Mouse (Mus musculus): ENCODE data around the gene Prss47. TPM values are rescaled to one million over a fixed set of nuclear protein-coding genes. Genes with fewer than 3 reads are reported as not detected.

Prss47 gene
- polyA plus RNA-seq (2014; fragmentation: Illumina TruSeq; extraction: RNeasy Lipid Tissue Mini Kit (QIAGEN cat#74804); ENCODE audit: low read depth, low replicate concordance) = not detected

DNA sequence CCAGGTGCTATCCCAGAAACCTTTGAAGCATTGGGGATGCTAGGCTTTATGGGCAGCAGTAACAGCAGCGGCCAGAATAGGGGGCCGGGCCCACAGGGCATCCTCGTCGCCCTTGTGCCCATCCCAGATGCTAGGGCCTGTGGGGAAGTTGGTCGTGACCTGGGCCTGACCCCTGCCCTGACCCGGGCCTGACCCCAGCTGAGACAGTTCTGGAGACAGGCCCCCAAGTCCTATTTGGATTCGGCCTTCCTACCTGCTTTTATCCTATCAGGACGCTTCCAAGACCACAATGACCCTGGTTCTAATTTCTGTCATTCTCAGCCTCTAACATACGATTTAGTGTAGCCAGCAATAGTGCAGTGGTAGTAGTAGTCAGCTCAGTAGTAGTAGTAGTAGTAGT, at the start of gene Prss47:
TSS of gene Prss47 (minus strand) at position 101 of the 400 bp plus-strand sequence.

DNA sequence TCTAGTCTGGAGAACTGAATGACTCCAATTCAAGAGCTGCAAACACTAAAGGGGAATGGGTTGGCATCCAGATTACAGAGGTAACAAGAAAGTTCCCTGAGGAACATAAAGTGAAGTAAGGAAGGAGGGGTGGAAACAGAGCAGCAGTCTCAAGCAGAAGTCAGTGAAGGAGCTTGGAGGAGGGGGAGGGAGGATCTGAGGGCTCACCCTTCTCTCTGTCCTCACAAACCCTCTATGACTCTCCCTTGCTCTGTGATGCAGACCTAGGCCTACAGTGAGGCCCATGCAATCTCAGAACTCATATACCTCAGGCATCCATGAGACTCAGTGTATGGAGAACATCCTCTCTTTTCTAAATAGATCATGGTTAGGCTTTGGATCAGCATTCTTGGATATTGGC, 19.8 kb downstream of the Prss47 start, which contains the start of gene Spata31d1c:
TSS of gene Spata31d1c (plus strand) at position 301 of the 400 bp plus-strand sequence.

Other genes with a start within 250 kb of the Prss47 start
- not detected for gene Cntnap3, start 148.8 kb downstream of the Prss47 start, polyA plus RNA-seq (2014; fragmentation: Illumina TruSeq; extraction: RNeasy Lipid Tissue Mini Kit (QIAGEN cat#74804); ENCODE audit: low read depth, low replicate concordance)
- not detected for gene Spata31, start 135.4 kb downstream of the Prss47 start, polyA plus RNA-seq (2014; fragmentation: Illumina TruSeq; extraction: RNeasy Lipid Tissue Mini Kit (QIAGEN cat#74804); ENCODE audit: low read depth, low replicate concordance)
- not detected for gene Spata31d1c, start 19.7 kb downstream of the Prss47 start, polyA plus RNA-seq (2014; fragmentation: Illumina TruSeq; extraction: RNeasy Lipid Tissue Mini Kit (QIAGEN cat#74804); ENCODE audit: low read depth, low replicate concordance)
- 113 TPM for gene Mfsd14b, start 60.2 kb upstream of the Prss47 start, polyA plus RNA-seq (2014; fragmentation: Illumina TruSeq; extraction: RNeasy Lipid Tissue Mini Kit (QIAGEN cat#74804); ENCODE audit: low read depth, low replicate concordance)
- not detected for gene Olfr465-ps1, start 85.3 kb upstream of the Prss47 start, polyA plus RNA-seq (2014; fragmentation: Illumina TruSeq; extraction: RNeasy Lipid Tissue Mini Kit (QIAGEN cat#74804); ENCODE audit: low read depth, low replicate concordance)
- not detected for gene Olfr466, start 97.5 kb upstream of the Prss47 start, polyA plus RNA-seq (2014; fragmentation: Illumina TruSeq; extraction: RNeasy Lipid Tissue Mini Kit (QIAGEN cat#74804); ENCODE audit: low read depth, low replicate concordance)
- 0.23 TPM for gene Nlrp4f, start 153.2 kb upstream of the Prss47 start, polyA plus RNA-seq (2014; fragmentation: Illumina TruSeq; extraction: RNeasy Lipid Tissue Mini Kit (QIAGEN cat#74804); ENCODE audit: low read depth, low replicate concordance)
- not detected for gene Gm10775, start 206.8 kb upstream of the Prss47 start, polyA plus RNA-seq (2014; fragmentation: Illumina TruSeq; extraction: RNeasy Lipid Tissue Mini Kit (QIAGEN cat#74804); ENCODE audit: low read depth, low replicate concordance)
- gene Zfp369, start 226.1 kb upstream of the Prss47 start, polyA plus RNA-seq (2014; fragmentation: Illumina TruSeq; extraction: RNeasy Lipid Tissue Mini Kit (QIAGEN cat#74804); ENCODE audit: low read depth, low replicate concordance) = 34.9 TPM